Mouse (Mus musculus) embryonic facial prominence, embryonic 10.5 days (tissue): Measurements from ENCODE around the gene Slc24a1. TPM values are rescaled to one million over a fixed set of nuclear protein-coding genes. Genes with fewer than 3 reads are reported as not detected.
"Not testable (repeated sequence)": the region's sequence is repeated elsewhere in the genome, so short reads cannot be mapped to it uniquely, and the experiment has no call there.

Experiments used
- DNase-seq: peaks from one replicate; pipeline ENCODE4 v3.0.0-alpha.2; 2017; ENCODE audit warnings: low spot score
- H3K27ac ChIP-seq: fragments of 300-500 bp; sonication (generic); replicated peaks from 2 replicates; pipeline ENCODE4 v1.5.1; 2016; ENCODE audit warnings: mild to moderate bottlenecking
- H3K27me3 ChIP-seq: fragments of 300-500 bp; sonication (generic); replicated peaks from 2 replicates; pipeline ENCODE4 v1.6.1; 2016; ENCODE audit warnings: low read depth, mild to moderate bottlenecking; ENCODE audit not compliant: poor library complexity, severe bottlenecking
- H3K36me3 ChIP-seq: fragments of 300-500 bp; sonication (generic); replicated peaks from 2 replicates; pipeline ENCODE4 v1.6.1; 2016; ENCODE audit warnings: mild to moderate bottlenecking, moderate library complexity
- H3K4me1 ChIP-seq: fragments of 300-500 bp; sonication (generic); 2 replicates; pipeline ENCODE4 v1.6.1; 2016
- H3K4me3 ChIP-seq: fragments of 300-500 bp; sonication (generic); 2 replicates; pipeline ENCODE4 v1.5.1; 2016; ENCODE audit warnings: mild to moderate bottlenecking, moderate library complexity
- H3K9me3 ChIP-seq: fragments of 300-500 bp; sonication (generic); 2 replicates; pipeline ENCODE4 v1.6.1; 2016; ENCODE audit warnings: mild to moderate bottlenecking
- WGBS: fragments of 180-500 bp; shearing (Covaris S2); methylation state at CpG from one replicate; pipeline ENCODE4 v1.1.7; 2016; 5-methylcytosine and 5-hydroxymethylcytosine counted together
- polyA plus RNA-seq: library from polyadenylated mRNA; unstranded; fragments of >200 nt; fragmentation: Nextera tagmentation; extraction: Ambion mirVana; gene quantifications from 2 replicates; pipeline ENCODE4 v1.2.1, GENCODE M21; 2016

Gene Slc24a1
- 0.02 and 0.04 TPM in 2 replicates for polyA plus RNA-seq

- DNase-seq: no peak
- no peaks in the 10 kb centered on the region for H3K36me3 ChIP-seq
- H3K4me1 ChIP-seq: peaks cover 12% of the 10 kb centered on the region
- WGBS: 37% methylated on average over 11 of the region's 11 CpGs
- no peak within 1 kb of the TSS for H3K27ac ChIP-seq
- peaks cover 69% of the 10 kb centered on the region for H3K27me3 ChIP-seq
- no peaks in the 10 kb centered on the region for H3K9me3 ChIP-seq
- no peak within 1 kb of the TSS for H3K4me3 ChIP-seq
These were observed at the start of gene Slc24a1 for GRCm38 (mm10) chr9:64951161-64951657. TSS of gene Slc24a1 (minus strand) at chr9:64951607.

- not testable (repeated sequence) for H3K4me3 ChIP-seq, DNase-seq, H3K9me3 ChIP-seq, H3K4me1 ChIP-seq, H3K27me3 ChIP-seq, H3K27ac ChIP-seq
- peaks cover 94% of the 10 kb centered on the region for H3K36me3 ChIP-seq
- 85% methylated on average over 1 of the region's 1 CpGs for WGBS
These were observed 44.1 kb upstream of the Slc24a1 start for GRCm38 (mm10) chr9:64995464-64995863.

DNA sequence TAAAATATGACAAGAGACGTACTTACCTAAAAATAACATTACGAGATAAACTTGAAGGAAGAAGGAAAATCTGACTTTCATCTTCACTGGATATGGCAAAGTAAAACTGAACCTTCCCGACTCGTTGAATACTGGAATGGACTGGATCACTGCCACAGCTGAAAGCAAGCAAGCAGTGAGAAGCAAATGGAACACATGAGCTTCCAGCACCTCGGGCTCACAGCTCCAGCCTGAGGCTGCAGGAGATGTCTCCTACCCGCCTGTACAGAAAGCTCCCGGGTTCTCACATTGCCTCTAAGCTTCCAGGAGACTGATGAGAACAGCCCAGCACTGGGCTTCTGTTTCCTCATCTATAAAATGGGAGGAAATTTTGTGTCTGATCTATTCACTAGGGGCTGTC, 38.9 kb upstream of the Slc24a1 start:
- Histone ChIP-seq H3K36me3 (peaks cover 99% of the 10 kb centered on the region), H3K9me3 (no peaks in the 10 kb centered on the region), H3K27me3 (no peaks in the 10 kb centered on the region), H3K4me1 (no peaks in the 10 kb centered on the region), H3K4me3 (no peak overlapping the region), H3K27ac (no peak overlapping the region)
- no peak for DNase-seq
- 87% methylated on average over 7 of the region's 7 CpGs for WGBS

GRCm38 (mm10) chr9:64988443-64988842, 37.0 kb upstream of the Slc24a1 start:
- WGBS: 97% methylated on average over 6 of the region's 6 CpGs
- Histone ChIP-seq H3K4me3 (no peak overlapping the region), H3K9me3 (no peaks in the 10 kb centered on the region), H3K27ac (no peak overlapping the region), H3K36me3 (peaks cover 100% of the 10 kb centered on the region), H3K27me3 (no peaks in the 10 kb centered on the region), H3K4me1 (no peaks in the 10 kb centered on the region)
- DNase-seq: no peak

- peaks cover 100% of the 10 kb centered on the region for H3K36me3 ChIP-seq
- H3K9me3 ChIP-seq: no peaks in the 10 kb centered on the region
- H3K27ac ChIP-seq: no peak overlapping the region
- H3K27me3 ChIP-seq: no peaks in the 10 kb centered on the region
- no peaks in the 10 kb centered on the region for H3K4me1 ChIP-seq
- 88% methylated on average over 2 of the region's 2 CpGs for WGBS
- no peak overlapping the region for H3K4me3 ChIP-seq
- DNase-seq: no peak
These were observed 36.2 kb upstream of the Slc24a1 start for GRCm38 (mm10) chr9:64987651-64988050.

- Histone ChIP-seq H3K27ac (no peak overlapping the region), H3K36me3 (peaks cover 100% of the 10 kb centered on the region), H3K4me3 (no peak overlapping the region), H3K9me3 (no peaks in the 10 kb centered on the region), H3K4me1 (no peaks in the 10 kb centered on the region), H3K27me3 (no peaks in the 10 kb centered on the region)
- DNase-seq: no peak
- 89% methylated on average over 9 of the region's 9 CpGs for WGBS
These were observed 34.4 kb upstream of the Slc24a1 start for GRCm38 (mm10) chr9:64985807-64986206.

GRCm38 (mm10) chr9:64985037-64985794, 33.8 kb upstream of the Slc24a1 start:
- 78% methylated on average over 8 of the region's 8 CpGs for WGBS
- no peak for DNase-seq
- Histone ChIP-seq H3K27me3 (no peaks in the 10 kb centered on the region), H3K36me3 (peaks cover 100% of the 10 kb centered on the region), H3K27ac (no peak overlapping the region), H3K9me3 (no peaks in the 10 kb centered on the region), H3K4me1 (no peaks in the 10 kb centered on the region), H3K4me3 (no peak overlapping the region)

DNA sequence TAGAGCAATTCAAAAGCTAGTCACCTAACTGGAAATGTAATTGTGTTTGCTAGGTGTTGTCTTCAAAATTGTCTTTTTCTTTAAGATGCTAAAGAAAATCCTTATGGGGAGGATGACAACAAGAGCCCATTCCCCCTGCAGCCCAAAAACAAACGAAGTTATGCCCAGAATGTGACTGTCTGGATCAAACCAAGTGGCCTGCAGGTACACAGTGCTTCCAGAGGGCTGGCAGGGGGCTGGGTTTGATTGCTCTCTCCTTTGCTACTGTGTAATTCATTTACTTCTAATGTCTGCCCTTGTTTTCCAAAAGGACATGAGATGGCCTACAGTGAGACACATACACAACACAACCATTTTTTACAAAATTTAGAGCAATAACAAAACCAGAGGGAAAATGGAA, 30.5 kb upstream of the Slc24a1 start:
- no peak overlapping the region for H3K4me3 ChIP-seq
- H3K36me3 ChIP-seq: peaks cover 100% of the 10 kb centered on the region
- no peak for DNase-seq
- H3K9me3 ChIP-seq: no peaks in the 10 kb centered on the region
- H3K4me1 ChIP-seq: no peaks in the 10 kb centered on the region
- 74% methylated on average over 1 of the region's 1 CpGs for WGBS
- no peaks in the 10 kb centered on the region for H3K27me3 ChIP-seq
- H3K27ac ChIP-seq: no peak overlapping the region

DNA sequence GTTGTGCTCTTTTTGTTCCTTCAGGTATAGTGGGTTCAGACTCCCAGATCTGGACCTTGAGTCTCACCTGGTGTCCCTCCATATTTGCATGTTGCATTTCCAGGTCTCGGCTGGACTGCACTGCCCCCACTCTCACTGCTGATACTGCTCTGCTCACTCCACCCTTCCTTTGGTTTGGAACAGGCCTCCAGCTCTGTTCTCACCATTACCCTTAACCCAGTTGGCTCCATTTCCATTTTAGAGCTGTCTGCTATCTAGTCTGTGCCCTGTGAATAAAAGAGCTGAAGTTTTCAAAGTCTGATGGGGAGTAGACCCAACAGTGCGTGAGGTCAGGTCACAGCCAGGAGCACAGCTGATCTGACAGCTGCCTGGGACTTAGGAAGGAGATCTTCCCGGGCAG, 29.1 kb upstream of the Slc24a1 start:
- Histone ChIP-seq H3K36me3 (peaks cover 100% of the 10 kb centered on the region), H3K27ac (no peak overlapping the region), H3K27me3 (no peaks in the 10 kb centered on the region), H3K4me3 (no peak overlapping the region), H3K4me1 (no peaks in the 10 kb centered on the region), H3K9me3 (no peaks in the 10 kb centered on the region)
- 83% methylated on average over 3 of the region's 3 CpGs for WGBS
- DNase-seq: no peak

- no peaks in the 10 kb centered on the region for H3K9me3 ChIP-seq
- peaks cover 44% of the 10 kb centered on the region for H3K36me3 ChIP-seq
- WGBS: under 1% methylated on average over 17 of the region's 17 CpGs
- peaks cover 23% of the 10 kb centered on the region for H3K4me1 ChIP-seq
- no peaks in the 10 kb centered on the region for H3K27me3 ChIP-seq
- no peak for DNase-seq
- H3K4me3 ChIP-seq: peak overlapping the region; percentile 88
- peak overlapping the region; percentile 97 for H3K27ac ChIP-seq
These were observed 9.5 kb upstream of the Slc24a1 start for GRCm38 (mm10) chr9:64960978-64961320.

DNA sequence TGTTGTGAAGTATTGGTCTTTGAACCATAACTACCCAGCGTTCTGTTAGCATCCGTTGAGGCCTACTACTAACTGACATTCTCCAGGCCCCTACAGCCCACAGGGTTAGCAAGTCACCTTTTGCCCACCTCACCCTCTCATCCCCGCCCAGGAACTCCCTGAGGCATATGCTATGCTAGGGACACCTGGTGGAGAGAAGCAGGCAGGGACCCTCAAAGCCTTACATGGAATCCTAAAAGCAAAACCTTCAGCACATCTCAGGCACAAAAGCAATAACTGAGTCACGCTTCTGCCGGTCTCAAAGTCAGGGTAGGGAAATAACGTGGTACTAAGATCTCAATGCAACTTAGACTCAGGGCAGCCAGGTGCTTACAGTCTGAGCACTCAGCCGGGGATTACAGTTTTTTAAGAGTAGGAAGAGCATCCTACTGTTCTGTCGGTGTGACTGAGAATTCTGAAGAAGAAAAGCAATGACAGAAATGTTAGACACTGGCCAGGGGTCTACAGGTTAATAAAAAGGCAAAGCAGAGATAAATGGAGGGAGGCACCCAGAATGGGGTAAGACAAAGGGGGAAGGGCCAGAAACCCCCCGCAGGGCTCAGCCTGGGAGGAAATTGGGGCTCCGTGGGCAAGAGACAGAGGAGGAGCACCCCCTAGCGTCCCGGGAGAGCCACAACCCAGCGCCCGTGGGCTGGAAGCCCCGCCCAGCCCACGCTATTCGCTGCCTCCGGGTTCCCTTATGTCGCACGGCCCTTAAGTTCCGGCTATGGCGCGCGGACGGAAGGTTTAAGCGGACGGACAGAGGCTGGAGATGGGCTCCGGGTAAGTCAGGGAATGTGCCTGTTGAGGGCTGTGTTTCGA, 8.9 kb upstream of the Slc24a1 start, which contains the start of gene Ints14:
TSS of gene Ints14 (plus strand) at position 789 of the 861 bp plus-strand sequence.
- peak within 1 kb of the TSS; percentile 97 for H3K27ac ChIP-seq
- peaks cover 38% of the 10 kb centered on the region for H3K36me3 ChIP-seq
- H3K9me3 ChIP-seq: no peaks in the 10 kb centered on the region
- H3K4me1 ChIP-seq: peaks cover 23% of the 10 kb centered on the region
- H3K27me3 ChIP-seq: no peaks in the 10 kb centered on the region
- WGBS: 5% methylated on average over 29 of the region's 29 CpGs
- DNase-seq: peak; percentile 96
- peak within 1 kb of the TSS; percentile 88 for H3K4me3 ChIP-seq

DNA sequence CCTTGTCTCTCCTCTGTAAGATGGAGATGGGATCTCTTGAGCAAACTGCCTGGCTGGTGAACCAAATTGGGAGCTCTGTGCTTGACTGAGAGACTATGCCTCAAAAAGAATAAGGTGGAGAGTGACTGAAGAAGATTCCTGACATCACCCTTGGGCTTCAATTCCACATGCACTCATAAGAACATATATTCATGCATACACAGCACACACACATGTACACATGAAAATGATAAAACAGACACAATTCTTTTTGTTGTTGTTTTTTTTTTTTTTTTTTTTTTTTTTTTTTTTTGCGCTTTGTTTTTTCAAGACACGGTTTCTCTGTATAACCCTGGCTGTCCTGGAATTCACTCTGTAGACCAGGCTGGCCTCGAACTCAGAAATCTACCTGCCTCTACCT, 5.9 kb upstream of the Slc24a1 start:
- H3K27ac ChIP-seq: no peak overlapping the region
- H3K27me3 ChIP-seq: peaks cover 21% of the 10 kb centered on the region
- peaks cover 7% of the 10 kb centered on the region for H3K36me3 ChIP-seq
- no peak overlapping the region for H3K4me3 ChIP-seq
- H3K4me1 ChIP-seq: peaks cover 28% of the 10 kb centered on the region
- WGBS: 89% methylated on average over 3 of the region's 3 CpGs
- H3K9me3 ChIP-seq: no peaks in the 10 kb centered on the region
- no peak for DNase-seq
